Mouse (Mus musculus): Measurements from ENCODE around the gene Gatd1.

- peak; percentile 71 for TF ChIP-seq CTCF (IDR thresholded peaks at IDR 0.05; ENCODE audit: control insufficient read depth, insufficient read depth, low read length)
- no peak for TF ChIP-seq POLR2A (IDR thresholded peaks at IDR 0.05; ENCODE audit: borderline replicate concordance, control insufficient read depth, low read depth, low read length)
These were observed 44.2 kb upstream of the Gatd1 start for GRCm38 (mm10) chr7:141457986-141458660.

Data from bone marrow, adult 2 months (tissue).